Mouse (Mus musculus): Measurements from ENCODE around the gene Gtf3c5.

Gtf3c5 gene

DNA sequence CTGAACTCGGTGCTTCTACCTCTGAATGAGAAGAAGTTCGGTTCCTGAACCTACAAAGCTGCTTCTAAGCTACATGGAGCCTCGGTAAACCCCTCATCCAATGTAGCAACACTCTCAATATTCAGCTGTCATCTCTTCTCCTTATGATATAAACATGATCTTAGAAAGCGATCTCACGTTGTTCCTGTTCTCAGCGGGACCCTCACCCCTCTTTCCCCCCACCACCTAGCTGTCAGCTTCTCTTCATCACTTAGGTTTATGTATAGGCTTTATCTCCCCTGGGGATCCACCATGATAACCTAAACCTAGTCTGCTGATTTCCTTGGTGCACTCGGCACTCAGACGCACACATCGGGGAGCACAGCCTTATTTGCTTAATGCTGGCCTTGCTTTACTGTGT is at the start of gene Gtf3c5:
TSS of gene Gtf3c5 (minus strand) at position 101 of the 400 bp plus-strand sequence.
- DNase-seq (ENCODE audit: low spot score), result no peak

DNA sequence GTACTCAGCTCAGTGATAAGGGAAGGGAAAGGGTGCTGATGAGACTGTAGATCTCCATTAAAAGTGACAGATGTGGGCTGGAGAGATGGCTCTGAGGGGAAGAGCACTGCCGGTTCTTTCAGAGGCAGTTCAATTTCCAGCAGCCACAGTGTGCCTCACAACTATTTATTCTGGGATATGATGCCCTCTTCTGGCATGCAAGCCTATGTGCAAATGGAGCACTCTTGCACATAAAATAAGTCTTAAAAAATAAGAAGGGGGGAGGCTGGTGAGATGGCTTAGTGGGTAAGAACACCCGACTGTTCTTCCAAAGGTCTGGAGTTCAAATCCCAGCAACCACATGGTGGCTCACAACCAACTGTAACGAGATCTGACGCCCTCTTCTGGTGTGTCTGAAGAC is 49.6 kb upstream of the Gtf3c5 start:
- DNase-seq (ENCODE audit: low spot score), result no peak

- DNase-seq (ENCODE audit: low spot score), result no peak
Measured at GRCm38 (mm10) chr2:28632626-28633025, 49.1 kb upstream of the Gtf3c5 start.

GRCm38 (mm10) chr2:28629911-28630381 is 46.4 kb upstream of the Gtf3c5 start:
- DNase-seq (ENCODE audit: low spot score), result no peak

DNA sequence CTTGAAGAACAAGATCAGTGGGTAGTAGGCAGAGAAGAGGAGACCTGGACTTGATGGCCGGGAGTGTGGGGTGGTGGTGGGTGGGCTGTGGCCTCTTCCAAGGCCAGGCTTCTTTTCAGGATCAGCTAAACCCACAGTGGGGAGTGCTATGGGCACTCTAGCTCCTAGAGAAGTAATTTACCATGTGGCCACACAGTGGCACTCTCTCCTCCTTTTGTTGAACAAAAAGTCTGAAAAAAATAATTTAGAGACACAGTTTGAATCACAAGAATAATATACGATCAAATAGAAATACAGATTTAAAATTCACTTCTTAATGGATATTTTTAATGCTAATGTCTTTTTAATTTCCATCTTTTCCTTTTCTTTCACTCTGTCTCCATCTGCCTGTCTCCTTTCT is 44.5 kb upstream of the Gtf3c5 start:
- no peak for DNase-seq (ENCODE audit: low spot score)

GRCm38 (mm10) chr2:28626038-28626437 is 42.5 kb upstream of the Gtf3c5 start:
- no peak for DNase-seq (ENCODE audit: low spot score)

DNA sequence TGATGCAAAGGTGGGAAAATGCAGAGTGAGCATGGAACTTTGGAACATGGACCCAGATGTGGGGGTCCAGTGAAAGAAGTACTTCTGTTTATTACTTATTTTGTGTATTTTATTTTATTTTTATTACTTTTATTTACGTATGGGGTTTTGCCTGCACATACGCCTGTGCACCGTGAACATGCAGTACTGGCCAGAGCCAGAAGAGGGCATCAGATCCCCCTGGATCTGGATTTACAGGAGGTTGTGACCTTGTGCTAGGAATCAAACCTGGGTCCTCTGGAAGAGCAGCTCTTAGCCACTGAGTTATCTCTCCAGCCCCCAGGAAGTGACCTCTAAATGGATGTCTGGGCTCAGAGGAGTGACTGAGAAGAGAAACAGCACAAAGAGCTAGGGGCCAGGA is 41.3 kb upstream of the Gtf3c5 start:
- no peak for DNase-seq (ENCODE audit: low spot score)

DNA sequence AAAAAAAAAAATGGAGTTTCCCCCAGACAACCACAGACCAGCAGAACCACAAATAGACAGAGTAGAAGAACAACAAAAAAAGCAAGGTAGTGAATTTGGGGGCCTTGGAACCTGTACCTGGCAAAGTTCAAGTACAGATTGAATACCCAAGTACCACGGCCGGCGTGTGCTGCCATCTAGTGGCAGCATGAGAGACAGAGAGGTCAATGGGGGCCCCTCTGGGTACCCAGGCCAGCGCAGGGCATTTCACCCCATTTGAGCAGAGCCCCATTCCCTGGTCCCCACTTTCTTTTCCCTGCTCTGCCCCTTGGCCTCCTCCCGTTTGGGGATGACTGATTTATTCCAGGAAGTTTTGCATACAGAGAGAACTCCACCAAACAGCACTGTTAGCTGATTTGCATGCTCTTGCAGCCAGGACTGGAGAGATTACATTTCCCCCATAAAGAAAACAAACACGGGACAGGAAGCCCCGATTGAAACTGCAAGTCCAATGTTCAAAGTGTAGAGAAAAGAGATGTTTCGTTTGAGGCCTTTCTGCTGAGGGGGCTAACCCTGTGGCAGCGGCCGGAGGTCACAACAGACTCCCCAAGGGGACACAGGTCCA is 39.1 kb upstream of the Gtf3c5 start:
- peak; percentile 19 for DNase-seq (ENCODE audit: low spot score)

DNA sequence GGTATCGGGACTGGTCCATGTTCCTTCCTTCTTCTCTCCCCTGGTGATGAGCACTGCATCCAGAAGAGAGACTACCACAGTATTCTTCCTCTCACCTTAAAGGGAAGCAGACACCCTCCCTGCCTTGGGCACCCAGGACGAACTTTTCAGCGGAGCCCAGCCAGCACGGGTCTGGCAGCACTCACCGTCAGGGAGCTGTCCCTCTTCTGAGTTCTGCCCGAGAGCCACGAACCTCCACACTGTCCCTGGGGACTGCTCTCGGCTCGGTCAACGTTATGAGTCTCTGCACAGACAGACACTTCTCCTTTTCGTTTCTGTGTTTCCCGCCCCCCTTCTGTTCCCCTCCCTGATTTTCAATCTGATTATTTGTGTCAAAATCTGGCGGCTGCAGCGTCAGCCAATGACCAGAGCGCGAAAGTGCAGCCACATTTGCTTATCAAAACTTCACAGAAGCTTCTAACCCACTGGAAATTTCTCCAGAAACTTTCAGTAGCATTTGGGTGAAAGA is 38.2 kb upstream of the Gtf3c5 start, which contains the start of gene Gfi1b:
TSS of gene Gfi1b (minus strand) at position 319 of the 508 bp plus-strand sequence.
- DNase-seq (ENCODE audit: low spot score), result no peak

DNA sequence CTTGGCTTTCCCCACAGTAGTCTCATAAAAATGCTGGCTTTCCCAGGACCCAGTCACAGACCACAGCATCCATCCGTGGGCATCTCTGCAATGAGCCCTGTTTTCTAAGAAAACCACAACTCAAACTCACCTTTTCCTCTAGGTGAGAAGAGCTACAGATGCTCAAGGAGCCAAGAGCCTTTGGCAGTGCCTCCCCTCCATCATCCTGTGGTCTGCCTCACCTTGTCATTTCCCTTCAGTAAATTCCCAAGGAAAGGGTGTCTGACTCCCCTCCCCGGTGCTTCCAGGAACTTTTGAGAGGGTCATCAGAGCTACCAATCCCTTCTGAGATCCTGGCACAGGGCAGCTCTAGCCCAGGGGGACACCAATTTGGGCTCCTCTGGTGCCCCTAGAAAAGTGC is 37.6 kb upstream of the Gtf3c5 start:
- DNase-seq (ENCODE audit: low spot score), result no peak

GRCm38 (mm10) chr2:28620522-28620921 is 37.0 kb upstream of the Gtf3c5 start:
- no peak for DNase-seq (ENCODE audit: low spot score)

- DNase-seq (ENCODE audit: low spot score), result no peak
Measured at GRCm38 (mm10) chr2:28619369-28619768, 35.8 kb upstream of the Gtf3c5 start.

DNA sequence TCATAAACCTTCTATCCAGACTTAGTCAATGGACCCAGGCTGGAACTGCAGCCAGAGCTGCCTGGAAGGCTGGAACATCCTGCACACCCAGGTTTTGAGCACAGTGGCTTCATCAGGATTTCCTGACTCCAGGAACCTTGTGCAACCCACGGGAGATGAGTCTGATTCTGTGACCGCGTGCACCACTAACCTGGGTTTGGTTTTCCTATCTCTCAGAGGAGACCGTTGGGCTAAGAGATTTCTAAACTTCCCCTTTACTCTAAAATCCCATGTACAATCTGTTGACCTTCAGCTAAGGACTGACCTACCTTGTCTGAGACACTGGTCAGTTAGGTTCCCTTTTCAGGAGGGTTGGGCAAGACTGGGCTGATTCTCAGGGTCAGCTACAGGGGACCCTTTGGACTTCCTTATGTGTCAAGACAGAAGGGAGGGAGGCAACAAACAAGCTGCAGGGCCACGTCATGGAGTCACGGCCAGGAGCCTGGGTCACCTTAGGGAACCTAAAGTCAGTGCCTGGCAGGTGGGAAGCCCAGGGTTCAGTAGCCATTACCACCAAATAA is 35.3 kb upstream of the Gtf3c5 start:
- no peak for DNase-seq (ENCODE audit: low spot score)

GRCm38 (mm10) chr2:28617498-28618486 is 34.2 kb upstream of the Gtf3c5 start:
- no peak for DNase-seq (ENCODE audit: low spot score)

GRCm38 (mm10) chr2:28616874-28617273 is 33.3 kb upstream of the Gtf3c5 start:
- no peak for DNase-seq (ENCODE audit: low spot score)

DNA sequence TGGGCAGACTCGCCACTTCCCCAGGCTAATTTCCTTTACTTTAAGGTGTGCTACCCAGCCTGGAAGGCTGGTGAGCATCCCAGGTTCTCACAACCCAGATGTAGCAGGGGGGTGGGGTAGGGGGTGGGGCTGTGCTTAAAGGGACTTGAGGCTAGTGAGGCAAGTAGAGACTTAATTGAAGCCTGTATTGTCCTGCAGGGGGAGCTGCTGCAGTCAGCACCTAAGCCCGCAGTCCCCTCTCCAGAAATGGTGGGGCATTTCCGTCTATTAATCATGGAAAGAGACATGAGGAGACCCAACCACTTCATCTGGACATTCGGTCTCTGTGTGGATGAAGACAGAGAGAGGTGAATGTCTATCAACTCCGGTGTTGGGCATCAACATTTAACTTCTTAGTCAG is 32.8 kb upstream of the Gtf3c5 start:
- DNase-seq (ENCODE audit: low spot score), result no peak

GRCm38 (mm10) chr2:28613599-28613998 is 30.0 kb upstream of the Gtf3c5 start:
- no peak for DNase-seq (ENCODE audit: low spot score)

DNA sequence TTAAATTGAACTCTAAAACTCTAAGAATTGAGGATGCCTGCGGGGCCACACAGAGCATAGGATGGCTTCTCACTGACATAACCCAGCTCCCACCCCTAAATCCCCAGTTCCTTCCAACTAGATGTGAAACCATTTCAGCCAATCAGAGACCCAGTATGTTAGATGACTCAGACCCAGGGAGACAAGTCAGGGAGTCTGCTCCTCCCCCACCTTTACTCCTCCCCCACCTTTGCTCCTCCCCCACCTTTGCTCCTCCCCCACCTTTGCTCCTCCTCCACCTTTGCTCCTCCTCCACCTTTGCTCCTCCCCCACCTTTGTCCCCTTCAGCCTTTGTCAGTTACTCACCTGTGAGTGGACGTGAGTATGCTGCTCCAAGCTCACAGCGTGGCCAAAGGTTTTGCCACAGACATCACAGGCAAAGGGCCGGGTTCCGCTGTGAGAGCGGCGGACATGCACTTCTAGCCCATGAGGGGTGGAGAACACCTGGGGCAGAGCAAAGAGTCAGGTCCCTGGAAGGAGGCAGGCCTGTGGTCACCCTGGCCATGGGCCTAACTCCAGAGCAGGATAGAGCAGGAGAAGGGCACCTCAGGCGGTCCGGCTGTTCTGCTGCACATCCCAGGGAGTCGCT is 29.0 kb upstream of the Gtf3c5 start:
- DNase-seq (ENCODE audit: low spot score), result no peak

GRCm38 (mm10) chr2:28611407-28611787 is 27.8 kb upstream of the Gtf3c5 start:
- DNase-seq (ENCODE audit: low spot score), result no peak

DNA sequence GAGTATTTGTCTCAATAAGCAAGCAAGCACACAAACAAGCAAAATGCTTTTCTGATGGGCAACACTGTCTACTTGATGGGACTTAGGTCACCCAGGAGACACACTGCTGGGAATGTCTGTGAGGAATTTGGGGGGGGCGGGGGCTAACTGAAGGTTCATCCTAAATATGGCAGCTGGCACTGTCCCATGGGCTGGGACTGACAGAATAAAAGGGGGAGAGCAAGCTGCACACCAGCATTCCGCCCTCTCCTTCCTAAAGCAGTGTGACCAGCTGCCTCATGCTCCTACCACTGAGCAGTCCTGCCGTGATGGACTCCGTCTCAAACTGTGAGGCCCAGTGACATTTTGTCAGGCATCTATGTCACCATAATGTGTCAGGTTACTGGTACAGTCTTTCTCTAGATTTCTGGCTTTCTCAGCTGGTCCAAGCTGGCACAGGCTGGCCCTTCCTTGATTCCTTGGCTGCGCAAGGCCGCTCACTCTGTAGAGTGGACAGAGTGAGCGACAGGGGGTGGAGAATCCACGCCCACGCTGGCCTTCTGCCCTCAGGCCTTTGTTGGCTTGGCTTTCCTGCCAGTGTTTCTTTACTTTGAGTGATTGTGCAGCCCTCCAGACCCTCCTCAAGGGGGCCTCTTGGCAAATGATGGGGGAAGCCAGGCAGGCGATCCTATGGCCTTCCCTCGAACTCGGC is 27.3 kb upstream of the Gtf3c5 start:
- DNase-seq (ENCODE audit: low spot score), result no peak

- DNase-seq (ENCODE audit: low spot score), result no peak
Measured at GRCm38 (mm10) chr2:28609851-28610250, 26.3 kb upstream of the Gtf3c5 start.
